Mouse (Mus musculus) liver, embryonic 12.5 days (tissue): ENCODE data around the gene Slc35e2. TPM values are rescaled to one million over a fixed set of nuclear protein-coding genes. Genes with fewer than 3 reads are reported as not detected.

Source experiments
- ATAC-seq: fragments of 200-750 bp; cut with Nextera tagmentation; 2 replicates; pipeline ENCODE4 v1.8.0; 2017; ENCODE audit warnings: moderate number of reproducible peaks, mild to moderate bottlenecking, moderate library complexity
- H3K27ac ChIP-seq: fragments of 300-500 bp; sonication (generic); 2 replicates; pipeline ENCODE4 v1.5.1; 2016; ENCODE audit warnings: mild to moderate bottlenecking
- H3K27me3 ChIP-seq: fragments of 300-500 bp; sonication (generic); replicated peaks from 2 replicates; pipeline ENCODE4 v1.6.1; 2016; ENCODE audit warnings: mild to moderate bottlenecking, moderate library complexity
- H3K36me3 ChIP-seq: fragments of 300-500 bp; sonication (generic); 2 replicates; pipeline ENCODE4 v1.6.1; 2016; ENCODE audit warnings: mild to moderate bottlenecking, moderate library complexity
- H3K4me1 ChIP-seq: fragments of 300-500 bp; sonication (generic); 2 replicates; pipeline ENCODE4 v1.6.1; 2016
- H3K4me2 ChIP-seq: fragments of 300-500 bp; sonication (generic); 2 replicates; pipeline ENCODE4 v1.6.1; 2016; ENCODE audit warnings: mild to moderate bottlenecking, moderate library complexity
- H3K4me3 ChIP-seq: fragments of 300-500 bp; sonication (generic); 2 replicates; pipeline ENCODE4 v1.5.1; 2016; ENCODE audit warnings: mild to moderate bottlenecking, moderate library complexity
- H3K9ac ChIP-seq: fragments of 300-500 bp; sonication (generic); 2 replicates; pipeline ENCODE4 v1.6.1; 2016; ENCODE audit warnings: mild to moderate bottlenecking, moderate library complexity
- H3K9me3 ChIP-seq: fragments of 300-500 bp; sonication (generic); replicated peaks from 2 replicates; pipeline ENCODE4 v1.6.1; 2016; ENCODE audit warnings: mild to moderate bottlenecking, moderate library complexity
- WGBS: fragments of 180-500 bp; shearing (Covaris S2); methylation state at CpG from one replicate; pipeline ENCODE4 v1.1.7; 2016; ENCODE audit not compliant: insufficient replicate concordance; 5-methylcytosine and 5-hydroxymethylcytosine counted together
- polyA plus RNA-seq: library from polyadenylated mRNA; unstranded; fragments of >200 nt; fragmentation: Nextera tagmentation; extraction: Ambion mirVana; gene quantifications from 2 replicates; pipeline ENCODE4 v1.2.1, GENCODE M21; 2016

Slc35e2 gene
- polyA plus RNA-seq, 1 experiment from 2014 or later: 7.1 TPM

DNA sequence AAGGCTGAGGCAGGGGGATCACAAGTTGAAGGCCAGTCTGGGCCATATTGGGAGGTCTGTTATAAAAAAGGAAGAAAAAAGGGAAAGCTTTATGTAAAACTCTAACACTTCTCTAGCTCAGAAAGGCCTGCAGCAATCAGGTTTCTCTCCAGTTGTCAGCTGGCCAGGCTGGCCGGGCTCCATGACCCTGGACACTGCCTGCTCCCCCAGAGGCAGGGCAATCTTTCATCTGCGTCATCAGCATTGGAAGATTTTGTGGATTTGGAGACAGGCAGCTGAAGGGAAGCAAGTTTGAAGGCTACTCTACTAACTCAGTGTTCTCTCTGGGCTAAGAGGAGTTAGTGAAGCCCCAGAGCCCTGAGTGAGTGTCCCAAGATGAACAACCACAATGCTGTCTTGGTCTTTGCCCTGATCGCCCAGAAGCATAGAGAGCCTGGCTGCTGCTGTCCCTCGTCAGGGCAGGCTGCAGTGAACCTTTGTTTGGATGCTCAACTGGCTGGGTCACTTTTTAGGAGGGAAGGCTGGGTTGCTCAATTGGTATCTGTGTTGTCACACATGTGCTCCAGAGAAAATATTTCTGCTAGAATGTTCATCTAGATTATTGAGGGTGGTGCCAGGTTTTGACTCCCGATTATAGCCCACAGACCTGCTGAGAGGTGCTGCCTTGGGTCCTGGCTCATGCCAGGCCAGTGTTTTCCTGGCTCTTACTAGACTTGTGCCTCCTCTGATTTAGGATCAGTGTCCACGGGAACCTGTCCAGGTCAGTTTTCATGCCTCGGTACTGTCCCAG, 22.7 kb upstream of the Slc35e2 start:
- Histone ChIP-seq H3K36me3 (peaks cover 68% of the 10 kb centered on the region), H3K27ac (no peak overlapping the region)
- WGBS: 76% methylated on average over 7 of the region's 7 CpGs

DNA sequence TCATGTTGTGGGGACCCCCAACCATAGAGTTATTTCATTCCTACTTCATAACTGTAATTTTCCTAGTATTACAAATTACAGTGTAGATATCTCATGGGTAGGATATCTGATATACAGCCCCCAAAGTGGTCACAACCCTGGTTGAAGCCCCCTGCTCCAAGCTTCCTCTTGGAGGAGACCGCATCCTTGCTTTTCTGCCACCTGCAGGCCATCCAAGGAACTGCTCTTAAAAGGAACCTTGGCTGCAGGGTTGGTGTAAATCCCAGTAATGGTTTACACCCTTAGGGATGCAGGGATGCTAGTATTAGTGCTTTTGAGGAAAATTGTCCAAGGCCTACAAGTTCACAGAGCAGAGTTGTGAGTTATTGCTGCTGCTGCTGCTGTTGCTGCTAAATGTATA, 20.8 kb upstream of the Slc35e2 start:
- Histone ChIP-seq H3K9ac (no peak overlapping the region), H3K27me3 (no peaks in the 10 kb centered on the region), H3K36me3 (peaks cover 87% of the 10 kb centered on the region), H3K4me3 (no peak overlapping the region), H3K9me3 (no peaks in the 10 kb centered on the region), H3K27ac (no peak overlapping the region), H3K4me2 (no peak overlapping the region), H3K4me1 (peaks cover 6% of the 10 kb centered on the region; the same call in 1 of the 2 replicates)
- no peak for ATAC-seq
- WGBS: 38% methylated on average over 1 of the region's 1 CpGs

More for the DNA sequence above, 22.7 kb upstream of the Slc35e2 start:
- Histone ChIP-seq H3K4me1 (peaks cover 20% of the 10 kb centered on the region), H3K9ac (no peak overlapping the region), H3K4me2 (no peak overlapping the region), H3K27me3 (no peaks in the 10 kb centered on the region), H3K9me3 (no peaks in the 10 kb centered on the region), H3K4me3 (no peak overlapping the region)
- no peak for ATAC-seq

DNA sequence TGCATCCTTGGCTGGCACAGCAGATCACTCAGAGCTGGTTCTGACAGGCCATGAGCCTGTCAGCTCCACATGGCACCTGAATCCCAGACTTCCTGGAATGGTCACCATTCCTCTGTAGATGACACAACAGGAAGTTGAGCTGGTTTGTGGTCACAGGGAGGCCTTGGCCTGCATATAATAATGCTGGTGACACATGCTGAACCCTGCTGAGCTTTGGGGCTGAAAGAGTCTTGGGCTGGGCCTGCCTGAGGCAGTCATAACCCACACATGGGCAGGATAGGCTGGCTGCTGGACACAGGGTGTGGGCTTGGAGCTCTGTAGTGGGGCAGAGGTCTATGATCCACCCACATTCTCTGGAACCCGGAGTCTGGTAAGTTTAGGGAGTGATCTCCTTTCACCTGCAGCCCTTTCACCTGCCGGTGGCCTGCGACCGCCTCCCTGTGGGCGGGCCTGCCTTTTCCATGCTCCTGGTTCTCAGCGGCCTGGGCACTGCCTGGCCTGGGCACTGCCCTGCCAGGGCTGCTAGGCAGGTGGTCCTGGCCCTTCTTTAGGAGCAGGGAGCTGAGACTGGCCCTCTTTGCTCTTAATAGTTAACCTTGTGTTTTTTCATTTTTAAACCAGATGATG, 18.8 kb upstream of the Slc35e2 start:
- H3K4me1 ChIP-seq: peaks cover 6% of the 10 kb centered on the region; the same call in 1 of the 2 replicates
- no peaks in the 10 kb centered on the region for H3K9me3 ChIP-seq
- H3K9ac ChIP-seq: no peak overlapping the region
- no peaks in the 10 kb centered on the region for H3K27me3 ChIP-seq
- WGBS: 83% methylated on average over 6 of the region's 6 CpGs
- ATAC-seq: peak; percentile 44; the same call in 1 of the 2 replicates
- H3K4me3 ChIP-seq: no peak overlapping the region
- no peak overlapping the region for H3K27ac ChIP-seq
- H3K36me3 ChIP-seq: peaks cover 91% of the 10 kb centered on the region
- H3K4me2 ChIP-seq: no peak overlapping the region

DNA sequence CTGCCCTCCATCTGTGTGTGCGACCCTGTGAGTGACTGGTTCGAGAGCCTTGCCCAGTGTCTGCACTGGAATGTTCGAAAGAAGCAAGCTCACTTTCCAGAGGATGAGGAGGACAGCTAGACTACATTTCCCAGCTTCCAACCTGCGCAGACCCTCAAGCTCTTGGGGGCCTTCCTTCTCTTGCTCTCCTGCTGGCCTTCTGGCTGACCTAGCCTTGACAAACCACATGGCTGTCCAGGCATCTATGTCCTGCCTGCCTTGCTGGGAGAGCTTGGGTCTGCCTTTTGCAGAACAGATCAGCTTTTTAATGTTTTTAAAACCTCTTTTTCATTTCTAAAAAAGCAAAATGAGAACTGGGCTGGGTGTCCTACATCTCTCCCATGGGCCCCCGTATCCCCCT, 11.9 kb upstream of the Slc35e2 start:
- H3K4me3 ChIP-seq: no peak overlapping the region
- 80% methylated on average over 5 of the region's 5 CpGs for WGBS
- H3K27me3 ChIP-seq: no peaks in the 10 kb centered on the region
- H3K36me3 ChIP-seq: peaks cover 69% of the 10 kb centered on the region
- H3K9me3 ChIP-seq: no peaks in the 10 kb centered on the region
- H3K9ac ChIP-seq: no peak overlapping the region
- no peak overlapping the region for H3K4me2 ChIP-seq
- H3K4me1 ChIP-seq: no peaks in the 10 kb centered on the region
- no peak overlapping the region for H3K27ac ChIP-seq
- no peak for ATAC-seq

DNA sequence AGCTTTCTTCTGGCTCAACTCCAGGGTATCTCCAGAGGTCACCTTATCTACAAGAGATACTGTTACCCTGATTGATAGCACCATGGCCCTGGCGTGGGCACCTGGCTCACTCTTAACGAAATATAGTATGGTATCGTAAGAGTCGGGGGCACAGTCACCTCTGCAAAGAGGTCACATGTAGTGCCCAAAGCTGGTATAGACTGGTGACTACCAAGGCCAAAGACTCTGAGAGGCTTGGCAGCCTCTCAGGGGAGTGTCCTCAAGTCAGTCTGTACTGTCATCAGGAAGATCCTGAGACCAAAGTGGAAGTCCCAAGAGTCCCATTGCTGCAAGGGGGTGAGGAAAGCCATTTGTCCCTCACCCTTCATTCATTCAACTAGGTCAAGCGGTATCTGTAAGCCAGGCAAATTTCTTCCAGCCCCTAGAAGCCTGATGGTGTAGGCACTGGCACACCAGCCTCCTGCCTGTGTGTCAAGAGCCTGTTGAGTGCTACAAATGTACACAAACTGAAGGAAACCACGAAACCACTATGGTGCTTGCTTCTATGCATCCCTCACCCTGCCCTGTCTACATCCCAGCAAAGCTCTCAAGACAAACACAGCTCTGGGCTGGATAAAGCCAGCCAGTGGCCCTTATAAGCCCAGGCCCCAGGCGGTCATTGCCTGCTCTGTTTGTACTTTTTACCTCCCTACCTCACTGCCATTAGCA, 10.1 kb upstream of the Slc35e2 start:
- Histone ChIP-seq H3K27me3 (no peaks in the 10 kb centered on the region), H3K9ac (no peak overlapping the region), H3K4me1 (peaks cover 6% of the 10 kb centered on the region), H3K36me3 (peaks cover 51% of the 10 kb centered on the region), H3K4me3 (no peak overlapping the region), H3K4me2 (no peak overlapping the region), H3K27ac (no peak overlapping the region), H3K9me3 (no peaks in the 10 kb centered on the region)
- ATAC-seq: no peak
- 63% methylated on average over 7 of the region's 7 CpGs for WGBS

DNA sequence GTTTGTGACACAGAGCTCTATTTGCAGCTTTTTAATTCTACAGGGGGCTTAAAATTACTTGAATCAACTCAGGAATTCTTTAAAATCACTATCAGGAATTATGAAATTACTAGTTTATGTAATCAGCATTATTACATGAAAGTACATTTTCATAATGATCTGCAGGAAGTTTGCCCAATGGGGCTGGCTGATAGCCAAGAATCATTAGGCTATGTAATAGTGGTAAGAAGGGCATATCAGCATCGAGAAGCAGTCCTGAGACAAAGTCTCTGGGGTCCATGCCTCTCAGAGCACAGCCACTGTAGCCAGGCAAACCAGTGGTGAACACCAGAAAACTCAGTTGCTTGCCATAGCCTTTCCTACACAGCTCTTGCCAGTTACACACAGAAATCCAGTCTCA, 7.4 kb upstream of the Slc35e2 start:
- H3K27ac ChIP-seq: no peak overlapping the region
- H3K36me3 ChIP-seq: peaks cover 25% of the 10 kb centered on the region
- H3K9me3 ChIP-seq: no peaks in the 10 kb centered on the region
- WGBS: 32% methylated on average over 1 of the region's 1 CpGs
- H3K4me2 ChIP-seq: no peak overlapping the region
- peaks cover 29% of the 10 kb centered on the region for H3K4me1 ChIP-seq
- H3K27me3 ChIP-seq: no peaks in the 10 kb centered on the region
- no peak overlapping the region for H3K4me3 ChIP-seq
- H3K9ac ChIP-seq: no peak overlapping the region
- ATAC-seq: no peak

DNA sequence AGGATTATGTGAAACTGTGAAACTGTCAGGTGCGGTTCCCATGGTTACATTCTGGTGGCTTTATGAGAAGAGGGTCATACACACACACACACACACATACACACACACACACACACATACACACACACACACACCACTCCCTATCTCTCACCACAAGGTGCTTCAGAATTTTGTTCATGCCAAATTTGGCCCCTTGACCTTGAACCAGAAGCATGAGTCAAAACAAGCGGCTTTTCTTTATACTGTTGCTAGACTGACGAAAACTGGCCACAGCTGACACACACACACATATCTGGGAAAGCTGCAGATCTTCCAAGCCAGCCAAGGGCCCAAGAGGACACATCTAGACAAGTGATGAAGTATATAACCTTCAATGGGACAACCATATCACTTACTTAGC, 5.4 kb upstream of the Slc35e2 start:
- no peak overlapping the region for H3K27ac ChIP-seq
- H3K9ac ChIP-seq: no peak overlapping the region
- no peak for ATAC-seq
- WGBS: 73% methylated on average over 3 of the region's 3 CpGs
- H3K27me3 ChIP-seq: no peaks in the 10 kb centered on the region
- no peaks in the 10 kb centered on the region for H3K9me3 ChIP-seq
- peaks cover 6% of the 10 kb centered on the region; the same call in 1 of the 2 replicates for H3K36me3 ChIP-seq
- H3K4me2 ChIP-seq: no peak overlapping the region
- no peak overlapping the region for H3K4me3 ChIP-seq
- peaks cover 47% of the 10 kb centered on the region for H3K4me1 ChIP-seq

DNA sequence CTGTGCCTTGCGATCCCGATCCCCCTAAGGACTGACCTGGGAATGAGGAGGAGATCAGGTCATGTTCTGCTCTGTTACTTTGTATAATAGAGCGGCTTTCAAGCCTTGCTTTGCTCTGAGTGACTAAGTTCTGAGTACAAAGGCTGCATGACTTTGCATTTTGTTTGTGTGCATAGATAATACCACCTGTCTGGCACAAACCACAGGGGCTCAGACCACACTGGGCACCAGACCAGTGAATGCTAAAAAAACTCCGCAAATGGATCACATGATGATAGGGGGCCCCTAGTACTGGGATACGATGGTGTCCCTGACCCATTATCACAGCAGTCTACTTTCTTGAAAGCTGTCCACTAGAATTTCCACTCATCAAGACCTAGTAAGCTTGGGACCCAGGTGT, 4.6 kb upstream of the Slc35e2 start:
- WGBS: 42% methylated on average over 5 of the region's 5 CpGs
- Histone ChIP-seq H3K36me3 (no peaks in the 10 kb centered on the region), H3K4me2 (peak overlapping the region; percentile 32), H3K9ac (no peak overlapping the region), H3K9me3 (no peaks in the 10 kb centered on the region), H3K27ac (no peak overlapping the region), H3K4me1 (peaks cover 49% of the 10 kb centered on the region), H3K27me3 (no peaks in the 10 kb centered on the region), H3K4me3 (no peak overlapping the region)
- ATAC-seq: no peak

DNA sequence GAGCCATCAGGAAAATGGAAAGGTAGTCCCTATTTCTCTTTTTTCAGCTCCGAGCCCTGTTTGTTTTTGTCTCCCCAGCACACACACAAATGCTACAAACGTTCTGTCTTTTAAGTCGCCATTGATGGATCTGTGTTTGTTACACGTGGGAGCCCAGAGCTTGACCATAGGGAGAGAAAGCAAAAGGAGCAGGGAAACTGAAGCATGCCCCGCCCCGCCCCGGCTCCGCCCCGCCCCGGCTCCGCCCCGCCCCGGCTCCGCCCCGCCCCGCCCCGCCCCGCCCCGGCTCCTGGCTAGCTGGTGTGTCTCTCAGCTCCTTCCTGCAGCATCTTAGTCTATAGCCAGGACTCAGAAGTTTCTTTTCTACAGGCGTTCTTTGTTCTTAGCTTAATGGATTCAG, 2.7 kb upstream of the Slc35e2 start:
- Histone ChIP-seq H3K9me3 (no peaks in the 10 kb centered on the region), H3K9ac (no peak overlapping the region), H3K27me3 (no peaks in the 10 kb centered on the region), H3K27ac (no peak overlapping the region), H3K4me3 (no peak overlapping the region), H3K4me1 (peaks cover 64% of the 10 kb centered on the region), H3K4me2 (peak overlapping the region; percentile 23), H3K36me3 (peaks cover 8% of the 10 kb centered on the region)
- ATAC-seq: no peak
- WGBS: 10% methylated on average over 20 of the region's 20 CpGs

DNA sequence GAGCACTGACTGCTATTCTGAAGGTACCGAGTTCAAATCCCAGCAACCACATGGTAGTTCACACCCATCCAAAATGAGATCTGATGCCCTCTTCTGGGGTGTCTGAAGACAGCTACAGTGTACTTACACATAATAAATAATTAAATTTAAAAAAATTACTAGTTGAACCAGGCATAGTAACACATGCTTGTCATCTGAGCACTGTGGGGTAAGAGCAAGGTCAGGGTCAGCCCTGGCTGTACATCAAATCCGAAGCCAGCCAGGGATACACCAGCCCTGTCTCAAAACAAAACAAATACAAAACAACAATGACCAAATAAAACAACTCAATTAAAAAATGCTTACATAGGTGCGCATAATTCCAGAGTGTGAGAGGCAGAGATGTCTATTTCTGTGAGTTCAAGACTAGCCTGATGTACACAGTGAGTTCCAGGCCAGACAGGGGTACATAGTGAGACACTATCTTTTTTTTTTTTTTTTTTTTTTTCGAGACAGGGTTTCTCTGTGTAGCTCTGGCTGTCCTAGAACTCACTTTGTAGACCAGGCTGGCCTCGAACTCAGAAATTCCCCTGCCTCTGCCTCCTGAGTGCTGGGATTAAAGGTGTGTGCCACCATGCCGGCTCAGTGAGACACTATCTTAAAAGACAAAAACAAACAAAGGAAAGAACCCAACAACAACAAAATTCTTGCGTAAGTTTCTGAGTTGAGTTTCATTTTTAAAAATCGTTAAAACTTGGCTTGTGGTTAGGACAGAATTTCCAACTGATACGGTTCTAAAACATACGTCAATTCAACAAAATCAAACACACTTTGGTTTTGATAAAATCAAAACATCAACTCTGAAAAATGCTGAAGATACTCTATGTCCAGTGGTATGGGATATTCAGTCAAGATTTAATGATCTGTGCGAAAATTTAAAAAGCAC, 1.1 kb upstream of the Slc35e2 start:
- Histone ChIP-seq H3K27me3 (no peaks in the 10 kb centered on the region), H3K4me3 (peak overlapping the region; percentile 99), H3K27ac (peak overlapping the region; percentile 97), H3K4me1 (peaks cover 77% of the 10 kb centered on the region), H3K4me2 (peak overlapping the region; percentile 95), H3K36me3 (peaks cover 18% of the 10 kb centered on the region), H3K9ac (peak overlapping the region; percentile 92), H3K9me3 (no peaks in the 10 kb centered on the region)
- 70% methylated on average over 11 of the region's 11 CpGs for WGBS
- no peak for ATAC-seq

DNA sequence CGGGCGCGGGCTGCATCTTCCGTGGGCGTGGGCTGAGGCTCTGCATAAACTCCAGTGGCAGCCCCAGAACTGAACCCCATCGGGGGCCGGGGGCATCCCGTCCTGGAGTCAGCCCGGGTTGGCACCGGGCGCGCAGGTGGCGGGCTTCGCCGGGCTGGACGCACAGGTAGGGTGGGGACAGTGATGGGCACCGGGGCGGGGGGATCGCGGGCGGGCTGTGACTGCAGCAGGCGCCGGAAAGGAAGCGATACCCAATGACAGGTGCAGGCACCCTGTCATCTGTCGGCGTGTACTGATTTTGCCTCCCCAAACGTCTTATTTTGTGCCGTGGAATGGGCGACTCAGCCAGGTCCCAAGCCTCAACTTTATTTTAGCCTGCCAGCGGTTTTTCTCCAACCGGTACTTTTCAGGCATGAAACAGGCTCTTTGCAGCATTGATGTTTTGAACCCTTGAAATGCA, 811 bp downstream of the Slc35e2 start:
- Histone ChIP-seq H3K27ac (peak overlapping the region; percentile 97), H3K9me3 (no peaks in the 10 kb centered on the region), H3K4me3 (peak overlapping the region; percentile 99), H3K36me3 (peaks cover 31% of the 10 kb centered on the region), H3K9ac (peak overlapping the region; percentile 92), H3K4me2 (peak overlapping the region; percentile 95), H3K4me1 (peaks cover 65% of the 10 kb centered on the region), H3K27me3 (no peaks in the 10 kb centered on the region)
- peak; percentile 31 for ATAC-seq
- 3% methylated on average over 30 of the region's 31 CpGs for WGBS
